Comparison of ENCODE assay signal across 8 mouse cellular contexts in the genomic region with DNA sequence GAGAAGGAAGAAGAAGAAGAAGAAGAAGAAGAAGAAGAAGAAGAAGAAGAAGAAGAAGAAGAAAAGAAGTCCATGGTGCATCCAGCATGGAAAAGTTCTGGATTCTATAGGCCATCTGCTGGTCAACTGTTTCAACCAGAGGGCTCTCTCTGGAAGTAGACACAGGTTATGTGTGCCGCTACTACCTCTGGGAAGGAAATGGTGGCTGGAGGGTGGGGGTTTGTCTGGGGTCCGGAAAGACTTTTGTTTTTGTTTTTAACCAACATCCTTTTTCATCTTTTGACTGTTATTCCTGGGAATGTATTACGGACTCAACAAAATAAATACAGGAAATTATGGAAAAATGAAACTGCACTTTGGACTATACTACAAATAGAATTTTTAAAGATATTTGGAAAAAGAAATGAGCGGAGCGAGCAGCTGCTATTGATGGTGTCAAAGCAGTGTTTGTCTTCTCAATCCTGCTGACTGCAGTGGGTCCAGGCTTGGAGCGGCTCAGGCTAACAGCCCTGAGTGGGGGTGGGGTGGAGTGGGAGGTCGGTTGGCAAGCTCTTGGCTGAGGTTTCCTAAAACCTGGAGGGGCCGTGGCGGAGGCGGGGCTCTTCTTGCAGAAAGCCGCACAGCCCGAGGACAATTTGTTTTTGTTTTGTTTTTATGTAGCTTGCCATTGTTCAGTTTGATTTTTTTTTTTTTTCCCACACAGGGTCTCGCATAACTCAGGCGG. TPM values are rescaled to one million over a fixed set of nuclear protein-coding genes. Genes with fewer than 3 reads are reported as not detected.
DNase-seq lines count a peak whose midpoint lies in the region; ATAC-seq lines count a peak whose summit lies in the region.

No protein-coding gene starts in this region.

- H3K4me1 ChIP-seq in megakaryocyte, embryonic 14.5 days = peaks cover 67% of the 10 kb centered on the region
- H3K4me1 ChIP-seq in heart, embryonic 15.5 days (replicated peaks) = peaks cover 40% of the 10 kb centered on the region

- 17% methylated on average over 14 of the region's 14 CpGs for WGBS in heart, embryonic 15.5 days

- peaks cover 33% of the 10 kb centered on the region for H3K36me3 ChIP-seq in megakaryocyte, embryonic 14.5 days (replicated peaks; ENCODE audit: low read length)
- no peaks in the 10 kb centered on the region for H3K36me3 ChIP-seq in heart, embryonic 15.5 days

- no peak for ATAC-seq in megakaryocyte, adult 5-6 weeks (ENCODE audit: poor library complexity, severe bottlenecking)
- no peak for ATAC-seq in heart, embryonic 15.5 days (replicated peaks; ENCODE audit: insufficient number of reproducible peaks, insufficient read depth, low FRiP score, low read depth)

- no peaks in the 10 kb centered on the region for H3K27me3 ChIP-seq in megakaryocyte, embryonic 14.5 days (replicated peaks)
- peaks cover 13% of the 10 kb centered on the region for H3K27me3 ChIP-seq in heart, embryonic 15.5 days

- peak overlapping the region; percentile 40 for H3K27ac ChIP-seq in heart, embryonic 15.5 days

- peak overlapping the region; percentile 68 for H3K4me2 ChIP-seq in heart, embryonic 15.5 days

- peak overlapping the region; percentile 48 for H3K9ac ChIP-seq in heart, embryonic 15.5 days

- H3K4me3 ChIP-seq in megakaryocyte, embryonic 14.5 days (replicated peaks) = peak overlapping the region; percentile 93
- H3K4me3 ChIP-seq in heart, embryonic 15.5 days = peak overlapping the region; percentile 42

- DNase-seq in adrenal gland, postnatal 36 days = peak; percentile 53 to 65
- peak; percentile 66 to 67 for DNase-seq in layer of hippocampus, postnatal 10 days (ENCODE audit: low spot score in 2 of 2)
- DNase-seq in lung, postnatal 36 days = peak; percentile 79
- peak; percentile 71 for DNase-seq in testis, postnatal 10 days (ENCODE audit: low spot score)
- DNase-seq in spleen, postnatal 14 days (ENCODE audit: low spot score in 2 of 2) = no peak

- H3K9me3 ChIP-seq in megakaryocyte, embryonic 14.5 days = no peaks in the 10 kb centered on the region
- H3K9me3 ChIP-seq in heart, embryonic 15.5 days (replicated peaks) = no peaks in the 10 kb centered on the region

RNA-seq across cellular contexts. Expression of a gene that starts 12.8 kb away (rescaled TPM):
- polyA plus RNA-seq in megakaryocyte, embryonic 14.5 days (2012; ENCODE audit: insufficient read depth, low replicate concordance) = 228 and 253 TPM in 2 replicates
- total RNA-seq in megakaryocyte, adult 5-6 weeks (2015) = 19.9 and 22.6 TPM in 2 replicates
- total RNA-seq in megakaryocyte, adult 5-6 weeks (2017) = 3.7 and 5.8 TPM in 2 replicates
- total RNA-seq in adrenal gland, postnatal 36 days (2021) = 10 to 100 TPM; 22.1 to 78.4 TPM
- polyA plus RNA-seq in heart, embryonic 15.5 days (2015; fragmentation: Nextera tagmentation; extraction: Ambion mirVana) = 53.3 and 64.4 TPM in 2 replicates
- total RNA-seq in layer of hippocampus, postnatal 10 days (2021) = 10 to 100 TPM; 23.6 to 29.4 TPM

RNA-seq across cellular contexts. Expression of a gene that starts 36.0 kb away (rescaled TPM):
- polyA plus RNA-seq in megakaryocyte, embryonic 14.5 days (2012; ENCODE audit: insufficient read depth, low replicate concordance) = 3.4 and 22.3 TPM in 2 replicates
- total RNA-seq in megakaryocyte, adult 5-6 weeks (2015) = 52.2 and 62.4 TPM in 2 replicates
- total RNA-seq in megakaryocyte, adult 5-6 weeks (2017) = 104 and 105 TPM in 2 replicates
- total RNA-seq in adrenal gland, postnatal 36 days (2021) = under 1 TPM; 0.20 to 0.50 TPM
- 0.66 and 3.1 TPM in 2 replicates for polyA plus RNA-seq in heart, embryonic 15.5 days (2015; fragmentation: Nextera tagmentation; extraction: Ambion mirVana)
- under 1 TPM; 0.13 to 0.59 TPM for total RNA-seq in layer of hippocampus, postnatal 10 days (2021)

RNA-seq across cellular contexts. Expression of a gene that starts 45.5 kb away (rescaled TPM):
- 27.5 and 103 TPM in 2 replicates for polyA plus RNA-seq in megakaryocyte, embryonic 14.5 days (2012; ENCODE audit: insufficient read depth, low replicate concordance)
- total RNA-seq in megakaryocyte, adult 5-6 weeks (2015) = 317 and 383 TPM in 2 replicates
- 479 and 534 TPM in 2 replicates for total RNA-seq in megakaryocyte, adult 5-6 weeks (2017)
- total RNA-seq in adrenal gland, postnatal 36 days (2021) = 100 to 1,000 TPM; 147 to 148 TPM
- polyA plus RNA-seq in heart, embryonic 15.5 days (2015; fragmentation: Nextera tagmentation; extraction: Ambion mirVana) = 318 and 332 TPM in 2 replicates
- total RNA-seq in layer of hippocampus, postnatal 10 days (2021) = 100 to 1,000 TPM; 179 to 207 TPM

Comparison
In these comparisons a context has a peak if more than half of its experiments do, and no peak if none do; other contexts are left out.
1. DNase-seq: peak in adrenal gland, postnatal 36 days (2 of 2), layer of hippocampus, postnatal 10 days (2 of 2), lung, postnatal 36 days (single experiment) and testis, postnatal 10 days (single experiment); none in spleen, postnatal 14 days (0 of 2).
2. RNA of a gene that starts 36.0 kb away (total RNA-seq): 52.2 to 105 TPM in megakaryocyte, adult 5-6 weeks; 0.13 to 0.59 TPM in layer of hippocampus, postnatal 10 days and 0.20 to 0.50 TPM in adrenal gland, postnatal 36 days; every median in the first group is over 10 times any median in the second.